21 mouse cellular contexts compared by ENCODE assay signal in genomic region chr5:142361166-142361565, GRCm38 (mm10).
"Had no signal": no experiment of that assay in that cellular context is flagged by ENCODE, and none has a peak within 500 bp of the region (broad histone marks: within the 10 kb centered on the region; RNA-seq: fewer than 3 reads in every experiment).

No protein-coding gene starts in this region.

- DNase-seq: kidney, adult 2 months; kidney, postnatal 25 days; layer of hippocampus, adult 9-11 months; liver, postnatal 0 days; lung, embryonic 14.5 days; midbrain, embryonic 14.5 days; retina, postnatal 1 day; right cerebral cortex, postnatal 25 days; spleen, adult 18-20 months; thymus, postnatal 25 days had no signal

- H3K4me2 ChIP-seq: limb, embryonic 12.5 days; limb, embryonic 15.5 days; liver, embryonic 11.5 days; lung, embryonic 14.5 days; neural tube, embryonic 13.5 days; stomach, embryonic 15.5 days had no signal

- H3K36me3 ChIP-seq: limb, embryonic 12.5 days; limb, embryonic 15.5 days; neural tube, embryonic 13.5 days; stomach, embryonic 15.5 days had no signal

- H3K9me3 ChIP-seq: limb, embryonic 12.5 days; limb, embryonic 15.5 days; neural tube, embryonic 13.5 days; stomach, embryonic 15.5 days had no signal

- H3K9ac ChIP-seq: limb, embryonic 12.5 days; limb, embryonic 15.5 days; liver, embryonic 14.5 days; liver, postnatal 0 days; lung, embryonic 14.5 days; neural tube, embryonic 13.5 days; stomach, embryonic 15.5 days had no signal

- H3K4me3 ChIP-seq: layer of hippocampus, adult 2 months; limb, embryonic 12.5 days; limb, embryonic 15.5 days; myocyte; neural tube, embryonic 13.5 days; stomach, embryonic 15.5 days had no signal

- H3K4me1 ChIP-seq: limb, embryonic 12.5 days; limb, embryonic 15.5 days; neural tube, embryonic 13.5 days; stomach, embryonic 15.5 days had no signal

- ATAC-seq: liver, postnatal 0 days; lung, postnatal 0 days had no signal

- H3K27me3 ChIP-seq: limb, embryonic 12.5 days; limb, embryonic 15.5 days; neural tube, embryonic 13.5 days; stomach, embryonic 15.5 days had no signal

- H3K27ac ChIP-seq: kidney, postnatal 0 days; layer of hippocampus, adult 2 months; limb, embryonic 12.5 days; limb, embryonic 15.5 days; liver, embryonic 14.5 days; macrophage; neural tube, embryonic 13.5 days; stomach, embryonic 15.5 days had no signal
